Mouse (Mus musculus) lung, embryonic 14.5 days (tissue): Measurements from ENCODE around the gene Tbc1d5. TPM values are rescaled to one million over a fixed set of nuclear protein-coding genes. Genes with fewer than 3 reads are reported as not detected.

Experiments
- ATAC-seq: fragments of 200-750 bp; cut with Nextera tagmentation; 2 replicates; pipeline ENCODE4 v1.8.0; 2017; ENCODE audit warnings: mild to moderate bottlenecking, moderate TSS enrichment, moderate library complexity; ENCODE audit not compliant: insufficient read depth
- DNase-seq: peaks from one replicate; pipeline ENCODE4 v3.0.0-alpha.2; 2015
- H3K27ac ChIP-seq: fragments of 300-500 bp; sonication (generic); 2 replicates; pipeline ENCODE4 v1.5.1; 2014; ENCODE audit warnings: low read depth, mild to moderate bottlenecking, moderate library complexity
- H3K27me3 ChIP-seq: fragments of 300-500 bp; sonication (generic); 2 replicates; pipeline ENCODE4 v1.6.1; 2014; ENCODE audit warnings: low read length, control low read depth; ENCODE audit not compliant: insufficient read depth
- H3K36me3 ChIP-seq: fragments of 300-500 bp; sonication (generic); 2 replicates; pipeline ENCODE4 v1.6.1; 2014; ENCODE audit warnings: control low read depth; ENCODE audit not compliant: insufficient read depth
- H3K4me1 ChIP-seq: fragments of 300-500 bp; sonication (generic); 2 replicates; pipeline ENCODE4 v1.6.1; 2014; ENCODE audit warnings: antibody characterized with exemption, control low read depth; ENCODE audit not compliant: insufficient read depth
- H3K4me2 ChIP-seq: fragments of 300-500 bp; sonication (generic); 2 replicates; pipeline ENCODE4 v1.6.1; 2014; ENCODE audit warnings: mild to moderate bottlenecking
- H3K4me3 ChIP-seq: fragments of 300-500 bp; sonication (generic); 2 replicates; pipeline ENCODE4 v1.5.1; 2014; ENCODE audit warnings: low read depth, low read length
- H3K9ac ChIP-seq: fragments of 300-500 bp; sonication (generic); 2 replicates; pipeline ENCODE4 v1.6.1; 2014
- H3K9me3 ChIP-seq: fragments of 300-500 bp; sonication (generic); 2 replicates; pipeline ENCODE4 v1.6.1; 2016; ENCODE audit warnings: low read depth, low read length, control low read depth
- CTCF ChIP-seq: IDR thresholded peaks from 2 replicates; pipeline ENCODE4 v1.5.1; 2016; ENCODE audit warnings: antibody characterized with exemption, low read depth
- WGBS: fragments of 180-500 bp; shearing (Covaris S2); extraction: QIAGEN DNeasy Blood & Tissue Kit; methylation state at CpG from one replicate; pipeline ENCODE4 v1.1.7; 2014; 5-methylcytosine and 5-hydroxymethylcytosine counted together
- polyA plus RNA-seq: library from polyadenylated mRNA; unstranded; fragments of >200 nt; fragmentation: Nextera tagmentation; extraction: Ambion mirVana; gene quantifications from 2 replicates; pipeline ENCODE4 v1.2.1, GENCODE M21; 2014

Gene Tbc1d5
- polyA plus RNA-seq, 1 experiment from 2014 or later = 13.4 TPM

- no peak overlapping the region for H3K27ac ChIP-seq
- ATAC-seq (no peak), DNase-seq (no peak)
- H3K4me2 ChIP-seq = no peak overlapping the region
- no peak overlapping the region for H3K9ac ChIP-seq
- H3K4me3 ChIP-seq = no peak overlapping the region
- no peaks in the 10 kb centered on the region for H3K36me3 ChIP-seq
- no peaks in the 10 kb centered on the region for H3K9me3 ChIP-seq
- no peaks in the 10 kb centered on the region for H3K27me3 ChIP-seq
- TF ChIP-seq CTCF = no peak
- 74% methylated on average over 7 of the region's 7 CpGs for WGBS
- no peaks in the 10 kb centered on the region for H3K4me1 ChIP-seq
These were observed 281.3 kb downstream of the Tbc1d5 start for GRCm38 (mm10) chr17:50897867-50898266.

GRCm38 (mm10) chr17:50889475-50889874 is 289.7 kb downstream of the Tbc1d5 start:
- Histone ChIP-seq H3K9me3 (no peaks in the 10 kb centered on the region), H3K27me3 (no peaks in the 10 kb centered on the region), H3K4me2 (no peak overlapping the region), H3K4me1 (no peaks in the 10 kb centered on the region), H3K9ac (no peak overlapping the region), H3K4me3 (no peak overlapping the region), H3K27ac (no peak overlapping the region), H3K36me3 (no peaks in the 10 kb centered on the region)
- DNase-seq (no peak), ATAC-seq (no peak)
- 82% methylated on average over 1 of the region's 1 CpGs for WGBS
- no peak for TF ChIP-seq CTCF

- WGBS = 75% methylated on average over 4 of the region's 4 CpGs
These were observed 299.2 kb downstream of the Tbc1d5 start for GRCm38 (mm10) chr17:50879910-50880309.

GRCm38 (mm10) chr17:50876451-50876850 is 302.7 kb downstream of the Tbc1d5 start:
- Histone ChIP-seq H3K36me3 (no peaks in the 10 kb centered on the region), H3K4me2 (no peak overlapping the region), H3K9me3 (no peaks in the 10 kb centered on the region), H3K27me3 (no peaks in the 10 kb centered on the region), H3K27ac (no peak overlapping the region), H3K9ac (no peak overlapping the region), H3K4me1 (no peaks in the 10 kb centered on the region), H3K4me3 (no peak overlapping the region)
- WGBS = 76% methylated on average over 5 of the region's 5 CpGs
- no peak for TF ChIP-seq CTCF
- DNase-seq (no peak), ATAC-seq (no peak)

More at GRCm38 (mm10) chr17:50879910-50880309, 299.2 kb downstream of the Tbc1d5 start:
- H3K27me3 ChIP-seq = no peaks in the 10 kb centered on the region
- H3K9me3 ChIP-seq = no peaks in the 10 kb centered on the region
- no peak overlapping the region for H3K27ac ChIP-seq
- DNase-seq (no peak), ATAC-seq (no peak)
- no peaks in the 10 kb centered on the region for H3K4me1 ChIP-seq
- no peak overlapping the region for H3K9ac ChIP-seq
- no peak overlapping the region for H3K4me2 ChIP-seq
- H3K4me3 ChIP-seq = no peak overlapping the region
- H3K36me3 ChIP-seq = no peaks in the 10 kb centered on the region
- TF ChIP-seq CTCF = no peak

- no peaks in the 10 kb centered on the region for H3K36me3 ChIP-seq
- no peaks in the 10 kb centered on the region for H3K9me3 ChIP-seq
- H3K4me2 ChIP-seq = no peak overlapping the region
- no peak for TF ChIP-seq CTCF
- ATAC-seq (no peak), DNase-seq (peak; percentile 26)
- no peak overlapping the region for H3K27ac ChIP-seq
- no peak overlapping the region for H3K4me3 ChIP-seq
- no peak overlapping the region for H3K9ac ChIP-seq
- H3K27me3 ChIP-seq = no peaks in the 10 kb centered on the region
- H3K4me1 ChIP-seq = no peaks in the 10 kb centered on the region
- WGBS = 69% methylated on average over 7 of the region's 7 CpGs
These were observed 305.1 kb downstream of the Tbc1d5 start for GRCm38 (mm10) chr17:50874067-50874466.

- no peak for TF ChIP-seq CTCF
- Histone ChIP-seq H3K9me3 (no peaks in the 10 kb centered on the region), H3K27ac (no peak overlapping the region), H3K27me3 (no peaks in the 10 kb centered on the region), H3K4me3 (no peak overlapping the region), H3K4me1 (no peaks in the 10 kb centered on the region), H3K4me2 (no peak overlapping the region), H3K9ac (no peak overlapping the region), H3K36me3 (no peaks in the 10 kb centered on the region)
- DNase-seq (no peak), ATAC-seq (no peak)
- 87% methylated on average over 4 of the region's 4 CpGs for WGBS
These were observed 306.6 kb downstream of the Tbc1d5 start for GRCm38 (mm10) chr17:50872600-50872999.

- 67% methylated on average over 3 of the region's 3 CpGs for WGBS
- Histone ChIP-seq H3K4me1 (no peaks in the 10 kb centered on the region), H3K27ac (no peak overlapping the region), H3K36me3 (no peaks in the 10 kb centered on the region), H3K9ac (no peak overlapping the region), H3K27me3 (no peaks in the 10 kb centered on the region), H3K9me3 (no peaks in the 10 kb centered on the region), H3K4me3 (no peak overlapping the region), H3K4me2 (no peak overlapping the region)
- TF ChIP-seq CTCF = no peak
- DNase-seq (no peak), ATAC-seq (no peak)
These were observed 311.9 kb downstream of the Tbc1d5 start for GRCm38 (mm10) chr17:50867297-50867696.

- ATAC-seq = no peak
- TF ChIP-seq CTCF = no peak
- H3K4me2 ChIP-seq = no peak overlapping the region
- no peaks in the 10 kb centered on the region for H3K27me3 ChIP-seq
- no peak overlapping the region for H3K9ac ChIP-seq
- no peaks in the 10 kb centered on the region for H3K4me1 ChIP-seq
- no peaks in the 10 kb centered on the region for H3K36me3 ChIP-seq
- no peaks in the 10 kb centered on the region for H3K9me3 ChIP-seq
- WGBS = 74% methylated on average over 1 of the region's 1 CpGs
- no peak for DNase-seq
- H3K4me3 ChIP-seq = no peak overlapping the region
- H3K27ac ChIP-seq = no peak overlapping the region
These were observed 314.4 kb downstream of the Tbc1d5 start for GRCm38 (mm10) chr17:50864781-50865180.
